Mouse (Mus musculus) kidney, adult 10 weeks (tissue): ENCODE data around the gene Hells. TPM values are rescaled to one million over a fixed set of nuclear protein-coding genes. Genes with fewer than 3 reads are reported as not detected.

Experiments used
- polyA plus RNA-seq: library from polyadenylated mRNA; stranded (reverse); fragments of 350-450 nt; fragmentation: Illumina TruSeq; extraction: RNeasy Lipid Tissue Mini Kit (QIAGEN cat#74804); gene quantifications from one replicate; pipeline ENCODE4 v1.2.3, GENCODE M21; 2014; ENCODE audit warnings: low read depth, low replicate concordance

The Hells gene
- 1.9 TPM for polyA plus RNA-seq

GRCm38 (mm10) chr19:38930788-38931565 lies at the start of gene Hells:
TSS of gene Hells (plus strand) at chr19:38930915.

GRCm38 (mm10) chr19:39006715-39007114 lies 76.0 kb downstream of the Hells start, which contains the start of gene Cyp2c55:
TSS of gene Cyp2c55 (plus strand) at chr19:39007019.

Other genes starting within 250 kb of the Hells start
- gene Noc3l, start 111.7 kb upstream of the Hells start, polyA plus RNA-seq, result 15.6 TPM
- 24.3 TPM for gene Tbc1d12, start 94.3 kb upstream of the Hells start, polyA plus RNA-seq
- not detected for gene Cyp2c55, start 76.1 kb downstream of the Hells start, polyA plus RNA-seq
- 0.53 TPM for gene Cyp2c65, start 130.1 kb downstream of the Hells start, polyA plus RNA-seq
- 0.32 TPM for gene Cyp2c66, start 183.0 kb downstream of the Hells start, polyA plus RNA-seq